ENCODE assay signal across 8 mouse cellular contexts in the genomic region with DNA sequence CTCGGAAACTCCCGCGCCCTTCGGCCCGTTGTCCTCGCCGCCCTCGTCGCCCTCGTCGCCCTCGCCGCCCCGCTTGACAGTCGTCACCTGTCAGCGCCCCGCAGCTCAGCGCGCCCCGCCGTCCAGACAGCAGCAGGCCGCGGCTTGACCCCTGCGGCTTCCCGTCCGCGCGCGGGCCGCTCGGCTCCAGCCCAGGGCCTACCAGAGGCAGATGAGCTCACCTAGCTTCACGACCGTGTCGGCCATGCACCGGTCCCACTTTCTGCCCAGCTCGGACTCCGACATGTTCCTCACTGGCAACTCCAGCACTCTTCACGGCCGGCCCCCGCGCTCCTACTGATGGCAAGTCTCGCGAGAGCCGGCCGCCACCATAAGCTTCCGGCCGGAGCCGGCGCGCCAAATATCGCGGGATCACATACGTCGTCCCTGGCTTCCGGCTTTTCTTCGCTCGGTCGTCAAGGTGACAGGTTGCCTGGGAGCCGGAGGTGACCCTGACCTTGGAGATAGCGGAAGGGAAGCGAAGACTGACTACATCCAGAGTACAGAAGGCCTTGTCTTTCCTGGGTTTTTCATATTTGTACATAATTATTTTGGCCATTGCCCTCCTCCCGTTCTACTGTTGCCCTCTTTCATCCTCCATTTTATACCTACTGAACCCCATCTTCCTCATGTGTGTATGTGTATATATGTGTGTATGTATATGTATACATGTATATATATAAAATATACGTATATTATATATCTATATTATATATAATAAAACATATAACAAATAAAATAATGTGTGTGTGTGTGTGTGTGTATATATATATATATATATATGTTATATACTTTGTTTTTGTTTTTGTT. TPM values are rescaled to one million over a fixed set of nuclear protein-coding genes. Genes with fewer than 3 reads are reported as not detected.
DNase-seq lines count a peak whose midpoint lies in the region; ATAC-seq and TF ChIP-seq lines count a peak whose summit lies in the region.

A gene (minus strand): TSS at position 413 of the 849 bp plus-strand sequence.

- no peak for TF ChIP-seq CTCF in bone marrow macrophage, adult 2 months (IDR thresholded peaks at IDR 0.05; ENCODE audit: low read depth, low read length)
- TF ChIP-seq CTCF in embryonic fibroblast, embryonic 13.5 days (IDR thresholded peaks at IDR 0.05; ENCODE audit: borderline replicate concordance, insufficient read depth, low read length) = no peak

- under 1% methylated on average over 63 of the region's 63 CpGs for WGBS in kidney, embryonic 14.5 days
- WGBS in limb, embryonic 15.5 days = under 1% methylated on average over 63 of the region's 63 CpGs

- H3K27me3 ChIP-seq in kidney, embryonic 14.5 days (ENCODE audit: control insufficient read depth, insufficient read depth, low read length) = no peaks in the 10 kb centered on the region
- no peaks in the 10 kb centered on the region for H3K27me3 ChIP-seq in limb, embryonic 15.5 days

- ATAC-seq in kidney, embryonic 14.5 days (ENCODE audit: low FRiP score, low TSS enrichment) = peak; percentile 95
- peak; percentile 96 for ATAC-seq in limb, embryonic 15.5 days (ENCODE audit: insufficient number of reproducible peaks, low FRiP score, low TSS enrichment, low read depth)

- no peaks in the 10 kb centered on the region for H3K9me3 ChIP-seq in kidney, embryonic 14.5 days (ENCODE audit: control insufficient read depth, low read length)
- H3K9me3 ChIP-seq in limb, embryonic 15.5 days = no peaks in the 10 kb centered on the region

- H3K4me3 ChIP-seq in bone marrow macrophage, adult 2 months (ENCODE audit: insufficient read depth, low read length) = peak within 1 kb of the TSS; percentile 93
- H3K4me3 ChIP-seq in embryonic fibroblast, embryonic 13.5 days (ENCODE audit: insufficient read depth, low read length) = peak within 1 kb of the TSS; percentile 69
- H3K4me3 ChIP-seq in kidney, embryonic 14.5 days (ENCODE audit: low read length) = peak within 1 kb of the TSS; percentile 70
- H3K4me3 ChIP-seq in limb, embryonic 15.5 days = peak within 1 kb of the TSS; percentile 86

- peak within 1 kb of the TSS; percentile 70 for H3K27ac ChIP-seq in bone marrow macrophage, adult 2 months (ENCODE audit: insufficient read depth, low read depth, low read length)
- peak within 1 kb of the TSS; percentile 52 for H3K27ac ChIP-seq in embryonic fibroblast, embryonic 13.5 days (ENCODE audit: insufficient read depth, low read length)
- peak within 1 kb of the TSS; percentile 51 for H3K27ac ChIP-seq in kidney, embryonic 14.5 days (ENCODE audit: low read depth, low read length)
- peak within 1 kb of the TSS; percentile 90 for H3K27ac ChIP-seq in limb, embryonic 15.5 days

- H3K36me3 ChIP-seq in kidney, embryonic 14.5 days (ENCODE audit: control insufficient read depth, insufficient read depth, low read length) = no peaks in the 10 kb centered on the region
- H3K36me3 ChIP-seq in limb, embryonic 15.5 days = 0 out of 2 replicates have a peak, but pooled peaks cover 3% of the 10 kb centered on the region

- H3K4me2 ChIP-seq in kidney, embryonic 14.5 days (replicated peaks; ENCODE audit: low read depth, low read length) = peak within 1 kb of the TSS; percentile 50
- H3K4me2 ChIP-seq in limb, embryonic 15.5 days = peak within 1 kb of the TSS; percentile 79

- peaks cover 5% of the 10 kb centered on the region; the same call in 1 of the 2 replicates for H3K4me1 ChIP-seq in bone marrow macrophage, adult 2 months (ENCODE audit: control insufficient read depth, insufficient read depth, low read length)
- no peaks in the 10 kb centered on the region; the same call in 1 of the 2 replicates for H3K4me1 ChIP-seq in embryonic fibroblast, embryonic 13.5 days (ENCODE audit: control insufficient read depth, insufficient read depth, low read length)
- peaks cover 14% of the 10 kb centered on the region for H3K4me1 ChIP-seq in kidney, embryonic 14.5 days (ENCODE audit: control insufficient read depth, insufficient read depth, low read length)
- H3K4me1 ChIP-seq in limb, embryonic 15.5 days = peaks cover 16% of the 10 kb centered on the region

- peak; percentile 99 for DNase-seq in A20 (ENCODE audit: low read depth, low spot score)
- peak; percentile 97 to 98 for DNase-seq in heart, adult 9 months (ENCODE audit: low spot score in 2 of 2)
- DNase-seq in monocyte, adult 2 months (ENCODE audit: low read depth in 1 of 2, low spot score in 2 of 2) = peak; percentile 91 to 94
- DNase-seq in spleen, postnatal 36 days (ENCODE audit: low spot score in 2 of 2) = peak; percentile 95 to 96

- H3K9ac ChIP-seq in kidney, embryonic 14.5 days (ENCODE audit: low read depth, low read length) = peak within 1 kb of the TSS; percentile 79
- peak within 1 kb of the TSS; percentile 92 for H3K9ac ChIP-seq in limb, embryonic 15.5 days

- TF ChIP-seq POLR2A in bone marrow macrophage, adult 2 months (IDR thresholded peaks at IDR 0.05; ENCODE audit: borderline replicate concordance, low read depth, low read length) = no peak
- TF ChIP-seq POLR2A in embryonic fibroblast, embryonic 13.5 days (IDR thresholded peaks at IDR 0.05; ENCODE audit: low read depth, low read length) = peak; percentile 90

RNA-seq across cellular contexts. Expression of the gene that starts here (rescaled TPM):
- 151 and 166 TPM in 2 replicates for polyA plus RNA-seq in bone marrow macrophage, adult 2 months (2012; ENCODE audit: insufficient read depth, insufficient read length, missing spikeins)
- polyA plus RNA-seq in embryonic fibroblast, embryonic 13.5 days (2011; ENCODE audit: insufficient read length, low read depth, missing spikeins) = 178 and 193 TPM in 2 replicates
- 509 and 677 TPM in 2 replicates for polyA plus RNA-seq in kidney, embryonic 14.5 days (2014; fragmentation: Nextera tagmentation; extraction: Ambion mirVana)
- 428 and 467 TPM in 2 replicates for polyA plus RNA-seq in limb, embryonic 15.5 days (2015; fragmentation: Nextera tagmentation; extraction: Ambion mirVana)

Comparison
In these comparisons a context has a peak if more than half of its experiments do, and no peak if none do; other contexts are left out.
1. Peak in every context shown above with its lines: DNase-seq, ATAC-seq, H3K4me3 ChIP-seq and H3K27ac ChIP-seq.